Mouse (Mus musculus) embryo, embryonic 10.5 days (tissue): ENCODE measurements around the gene Gdf1.

Experiments used
- DNase-seq: peaks from one replicate; pipeline ENCODE4 v3.0.0-alpha.2; 2015; ENCODE audit warnings: low spot score

Gdf1 gene

GRCm38 (mm10) chr8:70364066-70364465 is 34.4 kb downstream of the Gdf1 start:
- peak; percentile 37 for DNase-seq

GRCm38 (mm10) chr8:70366588-70366987 is 37.0 kb downstream of the Gdf1 start:
- no peak for DNase-seq

DNA sequence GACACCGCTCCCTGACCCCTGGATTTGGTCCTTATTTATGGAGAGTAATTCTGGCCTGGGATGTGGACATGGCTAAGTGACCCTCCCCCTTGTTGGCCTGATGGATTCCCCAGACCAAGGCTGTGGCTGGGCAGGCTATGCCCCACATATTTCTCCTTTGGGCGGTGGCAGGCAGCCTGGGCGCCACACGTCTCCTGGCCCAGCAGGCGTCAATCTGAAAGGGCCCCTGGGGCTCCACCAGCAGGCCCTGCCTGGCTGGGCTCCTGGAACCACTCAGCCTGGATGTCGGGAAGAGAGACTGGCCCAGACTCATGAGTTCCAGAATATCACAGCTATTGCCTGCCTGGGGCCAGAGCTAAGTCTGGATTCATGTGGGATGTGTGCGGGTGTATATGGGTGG is 40.9 kb downstream of the Gdf1 start:
- no peak for DNase-seq

- no peak for DNase-seq
Observed at GRCm38 (mm10) chr8:70371951-70372350, 42.3 kb downstream of the Gdf1 start.

- DNase-seq = peak; percentile 22
Observed at GRCm38 (mm10) chr8:70373397-70374317, 44.0 kb downstream of the Gdf1 start, which contains the start of gene Comp. Gene Comp, plus strand, starts transcription at chr8:70373558.

GRCm38 (mm10) chr8:70374318-70374927 is 44.8 kb downstream of the Gdf1 start:
- peak; percentile 82 for DNase-seq

- DNase-seq = peak; percentile 15
Observed at GRCm38 (mm10) chr8:70375212-70375859, 45.7 kb downstream of the Gdf1 start.

DNA sequence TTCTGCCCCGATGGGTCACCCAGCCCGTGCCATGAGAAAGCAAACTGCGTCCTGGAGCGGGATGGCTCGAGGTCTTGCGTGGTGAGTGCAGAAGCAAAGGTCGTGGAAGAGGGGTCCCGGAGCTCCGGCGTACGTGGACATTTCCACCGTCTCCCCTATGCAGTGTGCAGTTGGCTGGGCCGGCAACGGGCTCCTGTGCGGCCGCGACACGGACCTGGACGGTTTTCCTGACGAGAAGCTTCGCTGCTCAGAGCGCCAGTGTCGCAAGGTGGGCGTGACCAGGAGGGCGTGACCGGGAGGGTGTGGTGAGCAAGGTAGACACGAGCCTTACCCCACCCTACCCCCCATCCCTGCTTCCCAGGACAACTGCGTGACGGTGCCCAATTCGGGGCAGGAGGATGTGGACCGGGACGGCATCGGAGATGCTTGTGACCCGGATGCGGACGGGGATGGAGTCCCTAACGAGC is 46.7 kb downstream of the Gdf1 start:
- peak; percentile 5 for DNase-seq

DNA sequence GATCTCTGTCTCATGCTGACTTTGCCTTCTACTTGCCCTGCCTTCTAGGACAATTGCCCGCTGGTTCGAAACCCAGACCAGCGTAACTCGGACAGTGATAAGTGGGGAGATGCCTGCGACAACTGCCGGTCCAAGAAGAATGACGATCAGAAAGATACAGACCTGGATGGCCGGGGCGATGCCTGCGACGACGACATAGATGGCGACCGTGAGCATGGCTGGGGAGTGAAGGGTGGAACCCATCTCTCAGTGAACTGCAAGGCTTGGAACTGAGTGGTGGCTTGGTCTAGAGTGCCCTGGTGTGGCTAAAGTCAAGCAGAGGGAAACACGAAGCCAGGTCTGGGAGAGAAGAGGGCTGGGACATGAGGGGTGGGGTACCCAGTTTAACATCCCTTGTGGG is 47.4 kb downstream of the Gdf1 start:
- peak; percentile 17 for DNase-seq

DNA sequence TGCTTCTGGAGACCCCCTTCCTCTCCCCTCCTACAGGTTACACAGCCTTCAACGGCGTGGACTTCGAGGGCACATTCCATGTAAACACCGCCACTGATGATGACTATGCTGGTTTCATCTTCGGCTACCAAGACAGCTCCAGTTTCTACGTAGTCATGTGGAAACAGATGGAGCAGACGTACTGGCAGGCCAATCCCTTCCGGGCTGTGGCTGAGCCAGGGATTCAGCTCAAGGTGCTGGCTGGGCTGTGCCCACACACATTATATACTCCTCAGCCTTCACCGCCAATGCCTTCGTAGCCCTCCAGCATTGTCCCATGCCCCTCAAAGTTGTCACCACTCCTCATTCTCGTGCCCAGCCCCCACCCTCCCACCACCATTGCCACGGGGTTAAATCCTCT is 50.5 kb downstream of the Gdf1 start:
- no peak for DNase-seq
